In genomic region chr4:127707126-127707525, GRCm38 (mm10) we compare ENCODE assay signal across 27 mouse cellular contexts.
DNase-seq lines count a peak whose midpoint lies in the region; ATAC-seq and TF ChIP-seq lines count a peak whose summit lies in the region.
"Had no signal": no experiment of that assay in that cellular context is flagged by ENCODE, and none has a peak within 500 bp of the region (broad histone marks: within the 10 kb centered on the region; RNA-seq: fewer than 3 reads in every experiment).

No protein-coding gene starts in this region.

- H3K9me3 ChIP-seq in embryonic facial prominence, embryonic 14.5 days (ENCODE audit: control insufficient read depth, low read length), result no peaks in the 10 kb centered on the region
- no peaks in the 10 kb centered on the region for H3K9me3 ChIP-seq in embryonic facial prominence, embryonic 10.5 days
- H3K9me3 ChIP-seq: embryonic facial prominence, embryonic 12.5 days; forebrain, embryonic 12.5 days; heart, embryonic 12.5 days; heart, embryonic 15.5 days had no signal

- no peak for TF ChIP-seq POLR2A in cortical plate, adult 2 months (IDR thresholded peaks at IDR 0.05; ENCODE audit: extremely low read depth, insufficient read depth, low read length)

- no peaks in the 10 kb centered on the region for H3K27me3 ChIP-seq in embryonic facial prominence, embryonic 14.5 days (replicated peaks; ENCODE audit: control insufficient read depth, insufficient read depth, low read length)
- no peaks in the 10 kb centered on the region for H3K27me3 ChIP-seq in embryonic facial prominence, embryonic 10.5 days (replicated peaks; ENCODE audit: low read depth, poor library complexity, severe bottlenecking)
- H3K27me3 ChIP-seq: embryonic facial prominence, embryonic 12.5 days; forebrain, embryonic 12.5 days; heart, embryonic 12.5 days; heart, embryonic 15.5 days had no signal

- TF ChIP-seq CTCF in left cerebral cortex, adult 2 months (IDR thresholded peaks at IDR 0.05), result no peak
- TF ChIP-seq CTCF in cortical plate, adult 2 months (IDR thresholded peaks at IDR 0.05; ENCODE audit: extremely low read depth, insufficient read depth, low read length), result no peak

- intact Hi-C loops in left cerebral cortex, adult 2 months (cut with DNase I), result loop anchor here (10.0 kb wide), 1 partner anchor 378 kb away; no protein-coding TSS in a partner anchor
- intact Hi-C loops in left cerebral cortex, postnatal 4 days (cut with DNase I), result no loop called here

- no peak overlapping the region for H3K4me3 ChIP-seq in embryonic facial prominence, embryonic 14.5 days (ENCODE audit: low read depth, low read length)
- no peak overlapping the region for H3K4me3 ChIP-seq in embryonic facial prominence, embryonic 10.5 days
- no peak overlapping the region for H3K4me3 ChIP-seq in left cerebral cortex, adult 2 months
- H3K4me3 ChIP-seq in cortical plate, adult 2 months (ENCODE audit: insufficient read depth, low read length), result no peak overlapping the region
- H3K4me3 ChIP-seq: embryonic facial prominence, embryonic 12.5 days; erythroblast, embryonic 14.5 days; forebrain, embryonic 12.5 days; gastrocnemius, adult 2 months; heart, embryonic 12.5 days; heart, embryonic 15.5 days had no signal

- ATAC-seq in embryonic facial prominence, embryonic 14.5 days (ENCODE audit: low read depth), result no peak
- ATAC-seq: CD4-positive, CD25-positive, alpha-beta regulatory T cell, adult 4 months; forebrain, embryonic 16.5 days; hindbrain, postnatal 0 days; inflammation-experienced regulatory T-cells, adult 6 months; intestine, embryonic 16.5 days had no signal

- peak; percentile 7 for DNase-seq in embryonic facial prominence, embryonic 14.5 days (ENCODE audit: low spot score)
- no peak for DNase-seq in embryonic facial prominence, embryonic 10.5 days (ENCODE audit: low spot score)
- DNase-seq in left cerebral cortex, adult 2 months (ENCODE audit: extremely low spot score in 1 of 2, low spot score in 2 of 2), result no peak
- no peak for DNase-seq in left cerebral cortex, postnatal 4 days
- no peak for DNase-seq in spleen, postnatal 4 days (ENCODE audit: low spot score in 2 of 2)
- DNase-seq: adrenal gland, adult 2 months; adrenal gland, postnatal 14 days; cerebellum, adult 18-20 months; cerebellum, adult 9-10 months; cerebellum, postnatal 36 days; gastrocnemius, adult 2 months; gastrocnemius, postnatal 14 days; heart, adult 18-20 months; heart, postnatal 14 days; heart, postnatal 4 days had no signal

- WGBS in embryonic facial prominence, embryonic 14.5 days, result 88% methylated on average over 3 of the region's 3 CpGs
- 81% methylated on average over 3 of the region's 3 CpGs for WGBS in embryonic facial prominence, embryonic 10.5 days

- no peak overlapping the region for H3K27ac ChIP-seq in embryonic facial prominence, embryonic 14.5 days (replicated peaks; ENCODE audit: low read depth, low read length)
- H3K27ac ChIP-seq in embryonic facial prominence, embryonic 10.5 days (replicated peaks), result no peak overlapping the region
- H3K27ac ChIP-seq in left cerebral cortex, adult 2 months, result peak overlapping the region; percentile 70; the same call in 1 of the 2 replicates
- H3K27ac ChIP-seq in cortical plate, adult 2 months (ENCODE audit: insufficient read depth, low read length), result peak overlapping the region; percentile 58; the same call in 1 of the 2 replicates
- H3K27ac ChIP-seq: embryonic facial prominence, embryonic 12.5 days; forebrain, embryonic 12.5 days; gastrocnemius, adult 2 months; heart, embryonic 15.5 days; hindbrain, embryonic 14.5 days; hindbrain, postnatal 0 days had no signal

- H3K36me3 ChIP-seq in embryonic facial prominence, embryonic 14.5 days (ENCODE audit: control insufficient read depth, insufficient read depth, low read length), result no peaks in the 10 kb centered on the region
- no peaks in the 10 kb centered on the region for H3K36me3 ChIP-seq in embryonic facial prominence, embryonic 10.5 days (replicated peaks)
- H3K36me3 ChIP-seq: embryonic facial prominence, embryonic 12.5 days; forebrain, embryonic 12.5 days; heart, embryonic 12.5 days; heart, embryonic 15.5 days had no signal

- no peak overlapping the region for H3K4me2 ChIP-seq in embryonic facial prominence, embryonic 14.5 days (ENCODE audit: low read depth, low read length)
- H3K4me2 ChIP-seq: embryonic facial prominence, embryonic 12.5 days; forebrain, embryonic 12.5 days; heart, embryonic 12.5 days; heart, embryonic 15.5 days; hindbrain, embryonic 14.5 days had no signal

- H3K4me1 ChIP-seq in embryonic facial prominence, embryonic 14.5 days (ENCODE audit: control insufficient read depth, insufficient read depth, low read length), result no peaks in the 10 kb centered on the region; the same call in 1 of the 2 replicates
- peaks cover 15% of the 10 kb centered on the region for H3K4me1 ChIP-seq in embryonic facial prominence, embryonic 10.5 days
- no peaks in the 10 kb centered on the region for H3K4me1 ChIP-seq in cortical plate, adult 2 months (ENCODE audit: control insufficient read depth, insufficient read depth, low read length)
- H3K4me1 ChIP-seq: embryonic facial prominence, embryonic 12.5 days; heart, embryonic 12.5 days; heart, embryonic 15.5 days had no signal

- no peak overlapping the region for H3K9ac ChIP-seq in embryonic facial prominence, embryonic 14.5 days (ENCODE audit: low read depth, low read length)
- H3K9ac ChIP-seq: embryonic facial prominence, embryonic 12.5 days; forebrain, embryonic 12.5 days; heart, embryonic 12.5 days; heart, embryonic 15.5 days; hindbrain, embryonic 14.5 days had no signal

Comparison
In these comparisons a context has a peak if more than half of its experiments do, and no peak if none do; other contexts are left out.
1. H3K27ac ChIP-seq: peak in left cerebral cortex, adult 2 months (single experiment) and cortical plate, adult 2 months (single experiment); none in embryonic facial prominence, embryonic 14.5 days (single experiment) and embryonic facial prominence, embryonic 10.5 days (single experiment).